Mouse (Mus musculus) heart, embryonic 15.5 days (tissue): ENCODE measurements around the gene Hoxc11. TPM values are rescaled to one million over a fixed set of nuclear protein-coding genes. Genes with fewer than 3 reads are reported as not detected.

ENCODE experiments used
- ATAC-seq: fragments of 200-750 bp; cut with Nextera tagmentation; replicated peaks from 2 replicates; pipeline ENCODE4 v1.8.0; 2017; ENCODE audit warnings: low read depth, moderate TSS enrichment; ENCODE audit not compliant: insufficient number of reproducible peaks, insufficient read depth, low FRiP score
- H3K27ac ChIP-seq: fragments of 300-500 bp; sonication (generic); 2 replicates; pipeline ENCODE4 v1.5.1; 2015; ENCODE audit warnings: mild to moderate bottlenecking, inconsistent platforms
- H3K27me3 ChIP-seq: fragments of 300-500 bp; sonication (generic); 2 replicates; pipeline ENCODE4 v1.6.1; 2015; ENCODE audit warnings: inconsistent platforms
- H3K36me3 ChIP-seq: fragments of 300-500 bp; sonication (generic); 2 replicates; pipeline ENCODE4 v1.6.1; 2015; ENCODE audit warnings: mild to moderate bottlenecking, inconsistent platforms
- H3K4me1 ChIP-seq: fragments of 300-500 bp; sonication (generic); replicated peaks from 2 replicates; pipeline ENCODE4 v1.6.1; 2015; ENCODE audit warnings: inconsistent platforms
- H3K4me2 ChIP-seq: fragments of 300-500 bp; sonication (generic); 2 replicates; pipeline ENCODE4 v1.6.1; 2015; ENCODE audit warnings: inconsistent platforms, mild to moderate bottlenecking, moderate library complexity
- H3K4me3 ChIP-seq: fragments of 300-500 bp; sonication (generic); 2 replicates; pipeline ENCODE4 v1.5.1; 2015; ENCODE audit warnings: mild to moderate bottlenecking, inconsistent platforms
- H3K9ac ChIP-seq: fragments of 300-500 bp; sonication (generic); 2 replicates; pipeline ENCODE4 v1.6.1; 2015; ENCODE audit warnings: mild to moderate bottlenecking, inconsistent platforms
- H3K9me3 ChIP-seq: fragments of 300-500 bp; sonication (generic); replicated peaks from 2 replicates; pipeline ENCODE4 v1.6.1; 2016; ENCODE audit warnings: inconsistent platforms
- WGBS: fragments of 180-500 bp; shearing (Covaris S2); methylation state at CpG from one replicate; pipeline ENCODE4 v1.1.7; 2015; ENCODE audit warnings: mixed read lengths; 5-methylcytosine and 5-hydroxymethylcytosine counted together
- polyA plus RNA-seq: library from polyadenylated mRNA; unstranded; fragments of >200 nt; fragmentation: Nextera tagmentation; extraction: Ambion mirVana; gene quantifications from 2 replicates; pipeline ENCODE4 v1.2.1, GENCODE M21; 2015

Gene Hoxc11
- polyA plus RNA-seq, 1 experiment from 2014 or later: not detected

DNA sequence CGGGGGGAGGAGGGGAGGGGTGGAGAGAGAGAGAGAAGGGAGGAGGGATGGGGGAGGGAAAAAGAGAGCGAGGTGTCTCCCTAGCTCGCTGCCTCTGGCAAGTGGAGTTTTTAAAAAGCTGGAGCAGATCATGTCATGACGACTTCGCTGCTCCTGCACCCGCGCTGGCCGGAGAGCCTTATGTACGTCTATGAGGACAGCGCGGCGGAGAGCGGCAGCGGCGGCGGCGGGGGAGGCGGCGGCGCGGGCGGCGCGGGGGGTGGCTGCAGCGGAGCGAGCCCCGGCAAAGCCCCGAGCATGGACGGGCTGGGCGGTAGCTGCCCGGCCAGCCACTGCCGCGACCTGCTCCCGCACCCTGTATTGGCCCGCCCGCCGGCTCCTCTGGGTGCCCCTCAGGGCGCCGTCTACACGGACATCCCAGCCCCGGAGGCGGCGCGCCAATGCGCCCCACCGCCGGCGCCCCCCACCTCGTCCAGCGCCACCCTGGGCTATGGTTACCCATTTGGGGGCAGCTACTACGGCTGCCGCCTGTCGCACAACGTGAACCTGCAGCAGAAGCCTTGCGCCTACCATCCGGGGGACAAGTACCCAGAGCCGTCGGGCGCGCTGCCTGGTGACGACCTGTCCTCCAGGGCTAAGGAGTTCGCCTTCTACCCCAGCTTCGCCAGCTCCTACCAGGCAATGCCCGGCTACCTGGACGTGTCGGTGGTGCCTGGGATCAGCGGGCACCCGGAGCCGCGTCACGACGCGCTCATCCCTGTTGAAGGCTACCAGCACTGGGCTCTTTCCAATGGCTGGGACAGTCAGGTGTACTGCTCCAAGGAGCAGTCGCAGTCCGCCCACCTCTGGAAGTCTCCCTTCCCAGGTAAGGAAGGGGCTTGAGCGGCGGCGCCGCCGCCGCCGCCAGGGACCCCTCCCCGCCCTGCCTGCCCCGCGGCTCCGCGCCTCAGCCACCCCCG is 32.9 kb upstream of the Hoxc11 start, which contains the start of gene Hoxc13:
Gene Hoxc13 (plus strand): TSS at position 51 of the 959 bp plus-strand sequence.
- peak; percentile 22; the same call in 1 of the 2 replicates for ATAC-seq
- Histone ChIP-seq H3K4me1 (peaks cover 15% of the 10 kb centered on the region), H3K9me3 (no peaks in the 10 kb centered on the region), H3K4me2 (peak within 1 kb of the TSS; percentile 47), H3K27me3 (peaks cover 99% of the 10 kb centered on the region), H3K4me3 (peak within 1 kb of the TSS; percentile 29), H3K9ac (no peak within 1 kb of the TSS), H3K27ac (no peak within 1 kb of the TSS), H3K36me3 (no peaks in the 10 kb centered on the region)
- WGBS: 2% methylated on average over 82 of the region's 88 CpGs

DNA sequence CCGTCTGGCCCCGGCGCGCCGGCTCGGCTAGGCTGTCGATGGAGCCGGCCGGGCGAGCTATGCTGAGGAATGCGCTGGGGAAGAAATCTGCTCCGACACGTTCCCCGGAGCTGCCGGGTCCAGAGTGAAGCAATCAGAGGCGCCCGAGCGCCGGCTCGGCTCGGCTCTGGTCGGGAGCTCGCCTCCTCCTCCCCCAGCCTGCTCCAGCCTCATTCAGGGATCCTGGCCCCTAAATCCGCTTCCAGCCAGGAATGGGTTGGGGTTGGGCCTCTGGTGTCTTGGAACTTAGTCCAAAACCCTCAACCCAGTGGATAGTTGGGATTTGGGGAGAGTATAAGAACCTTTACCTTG is 32.2 kb upstream of the Hoxc11 start:
- Histone ChIP-seq H3K4me1 (peaks cover 15% of the 10 kb centered on the region), H3K9me3 (no peaks in the 10 kb centered on the region), H3K27ac (no peak overlapping the region), H3K27me3 (peaks cover 99% of the 10 kb centered on the region), H3K36me3 (no peaks in the 10 kb centered on the region), H3K4me2 (no peak overlapping the region), H3K4me3 (peak overlapping the region; percentile 29; the same call in 1 of the 2 replicates), H3K9ac (no peak overlapping the region)
- 2% methylated on average over 24 of the region's 24 CpGs for WGBS
- ATAC-seq: 0 out of 2 replicates have a peak, but pooled peaks have one; percentile 31

DNA sequence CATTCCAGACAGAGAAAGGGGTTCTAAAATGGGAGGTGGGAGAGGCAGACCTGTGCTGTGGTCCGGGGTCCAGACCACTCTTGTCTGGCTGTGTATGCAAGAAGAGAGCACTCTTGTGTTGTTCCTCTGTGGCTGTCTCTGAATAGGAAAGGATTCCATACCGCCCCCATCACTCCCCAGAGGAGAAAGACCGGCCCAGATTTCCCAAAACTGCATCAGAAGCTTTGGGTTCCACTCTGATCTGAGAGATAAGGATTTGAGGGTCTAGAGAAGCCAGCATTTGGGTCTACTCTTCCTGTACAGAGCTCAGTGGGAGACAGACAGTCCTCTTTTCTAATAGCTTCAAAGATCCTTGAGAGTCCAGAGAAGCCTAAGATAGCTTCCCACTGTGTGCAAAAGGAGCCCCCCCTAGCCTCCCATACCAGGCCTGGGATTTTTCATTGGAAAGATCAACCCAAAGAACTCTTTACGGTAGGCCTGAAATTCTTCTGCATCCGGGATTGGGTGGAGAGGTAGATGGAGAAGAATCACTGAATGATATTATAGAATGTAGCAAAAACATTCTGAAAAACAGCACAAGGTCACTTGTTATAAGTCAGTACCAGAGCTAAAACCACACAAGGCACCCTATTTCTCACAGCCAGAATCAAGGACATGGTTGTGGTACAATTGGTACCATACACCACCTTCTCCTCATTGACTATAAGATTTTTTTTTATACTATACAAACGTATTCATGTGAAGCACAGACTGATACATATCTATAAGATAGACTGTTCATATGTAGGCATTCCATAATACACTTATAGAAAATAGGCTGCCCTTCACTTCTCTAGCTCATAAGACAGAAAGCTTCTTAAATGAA is 31.4 kb upstream of the Hoxc11 start:
- WGBS: 9% methylated on average over 6 of the region's 6 CpGs
- no peaks in the 10 kb centered on the region for H3K36me3 ChIP-seq
- H3K4me3 ChIP-seq: no peak overlapping the region
- no peaks in the 10 kb centered on the region for H3K9me3 ChIP-seq
- no peak for ATAC-seq
- H3K27me3 ChIP-seq: peaks cover 99% of the 10 kb centered on the region
- H3K9ac ChIP-seq: no peak overlapping the region
- H3K4me2 ChIP-seq: no peak overlapping the region
- H3K27ac ChIP-seq: no peak overlapping the region
- peaks cover 15% of the 10 kb centered on the region for H3K4me1 ChIP-seq

DNA sequence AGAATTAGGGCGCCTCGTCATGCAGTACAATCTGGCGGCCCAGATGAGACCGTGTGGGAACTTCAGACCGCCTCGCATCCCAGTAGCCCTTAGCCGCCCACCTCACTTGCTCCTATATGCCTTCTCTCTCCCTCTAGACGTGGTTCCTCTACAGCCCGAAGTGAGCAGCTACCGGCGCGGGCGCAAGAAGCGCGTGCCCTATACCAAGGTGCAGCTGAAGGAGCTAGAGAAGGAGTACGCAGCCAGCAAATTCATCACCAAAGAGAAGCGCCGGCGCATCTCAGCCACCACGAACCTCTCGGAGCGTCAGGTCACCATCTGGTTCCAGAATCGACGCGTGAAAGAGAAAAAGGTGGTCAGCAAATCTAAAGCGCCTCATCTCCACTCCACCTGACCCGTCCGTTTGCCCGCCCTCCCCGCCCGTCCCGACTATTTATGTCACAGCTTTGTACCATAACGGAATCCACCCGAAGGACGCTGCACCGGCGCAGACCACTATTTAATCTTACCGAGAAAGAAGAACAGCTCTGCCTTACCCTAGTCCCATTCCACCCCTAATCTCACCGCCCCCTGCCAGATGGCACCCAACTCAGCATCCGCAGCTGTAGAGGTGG is 27.1 kb upstream of the Hoxc11 start:
- Histone ChIP-seq H3K4me2 (no peak overlapping the region), H3K36me3 (no peaks in the 10 kb centered on the region), H3K4me3 (no peak overlapping the region), H3K4me1 (no peaks in the 10 kb centered on the region), H3K9ac (no peak overlapping the region), H3K27ac (no peak overlapping the region), H3K9me3 (no peaks in the 10 kb centered on the region), H3K27me3 (peaks cover 99% of the 10 kb centered on the region)
- no peak for ATAC-seq
- WGBS: 2% methylated on average over 40 of the region's 40 CpGs

DNA sequence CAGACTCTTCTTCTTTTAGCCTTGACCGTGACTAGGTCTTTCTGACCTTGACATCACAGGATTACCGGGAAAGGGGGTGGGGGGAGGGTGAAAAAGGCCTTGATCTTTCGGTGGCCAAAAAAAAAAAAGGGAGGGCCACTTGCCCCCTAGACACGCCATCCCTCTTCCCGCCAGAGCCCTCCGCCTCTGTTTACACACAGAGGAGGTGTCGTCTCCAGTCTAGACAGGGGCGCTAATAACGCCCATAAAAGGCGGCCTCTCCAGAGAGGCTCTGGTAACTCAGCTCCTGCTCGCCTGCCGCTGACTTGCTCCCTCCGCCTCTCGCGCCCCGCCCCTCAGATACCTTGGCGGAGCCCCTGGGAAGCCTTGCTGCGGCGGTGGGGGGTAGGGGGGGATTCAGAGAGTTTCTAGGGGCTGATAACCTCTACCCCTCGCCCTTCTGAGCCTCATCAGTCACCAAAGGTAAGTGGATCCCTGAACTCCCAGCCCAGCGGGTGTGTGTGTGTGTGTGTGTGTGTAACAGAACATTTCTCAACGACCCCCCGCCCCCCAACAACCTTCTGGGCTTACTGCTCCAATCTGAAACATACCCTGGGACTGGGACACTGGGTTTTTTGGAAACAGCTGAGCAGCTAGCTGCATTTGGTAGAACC is 22.4 kb upstream of the Hoxc11 start:
- no peak overlapping the region for H3K4me2 ChIP-seq
- H3K36me3 ChIP-seq: no peaks in the 10 kb centered on the region
- no peak overlapping the region for H3K4me3 ChIP-seq
- H3K27ac ChIP-seq: no peak overlapping the region
- H3K4me1 ChIP-seq: peaks cover 7% of the 10 kb centered on the region; the same call in 1 of the 2 replicates
- ATAC-seq: no peak
- 1% methylated on average over 23 of the region's 23 CpGs for WGBS
- no peaks in the 10 kb centered on the region for H3K9me3 ChIP-seq
- H3K27me3 ChIP-seq: peaks cover 100% of the 10 kb centered on the region
- no peak overlapping the region for H3K9ac ChIP-seq

DNA sequence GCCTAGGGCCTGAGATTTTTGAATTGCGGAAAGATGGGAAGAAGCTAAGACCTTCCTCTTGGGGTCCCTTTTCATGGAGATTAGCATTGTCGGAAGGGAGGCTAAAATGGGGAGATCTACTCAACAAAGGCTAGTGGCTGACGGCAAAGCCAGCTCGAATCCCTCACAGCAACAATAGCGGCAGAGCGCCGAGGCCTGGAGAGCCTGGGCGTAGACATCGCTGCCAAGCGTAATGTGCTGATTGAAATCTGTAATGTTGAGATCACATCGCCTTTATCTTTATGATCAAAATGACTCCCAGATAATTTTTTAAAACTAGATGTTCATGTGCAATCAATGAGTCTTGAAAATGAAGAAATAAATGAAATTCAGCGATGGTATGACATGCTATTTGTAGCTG is 19.8 kb upstream of the Hoxc11 start:
- peaks cover 100% of the 10 kb centered on the region for H3K27me3 ChIP-seq
- H3K4me1 ChIP-seq: peaks cover 10% of the 10 kb centered on the region; the same call in 1 of the 2 replicates
- no peak overlapping the region for H3K27ac ChIP-seq
- no peaks in the 10 kb centered on the region for H3K9me3 ChIP-seq
- H3K4me2 ChIP-seq: no peak overlapping the region
- no peak overlapping the region for H3K9ac ChIP-seq
- no peaks in the 10 kb centered on the region for H3K36me3 ChIP-seq
- no peak overlapping the region for H3K4me3 ChIP-seq
- no peak for ATAC-seq
- WGBS: 6% methylated on average over 12 of the region's 12 CpGs

DNA sequence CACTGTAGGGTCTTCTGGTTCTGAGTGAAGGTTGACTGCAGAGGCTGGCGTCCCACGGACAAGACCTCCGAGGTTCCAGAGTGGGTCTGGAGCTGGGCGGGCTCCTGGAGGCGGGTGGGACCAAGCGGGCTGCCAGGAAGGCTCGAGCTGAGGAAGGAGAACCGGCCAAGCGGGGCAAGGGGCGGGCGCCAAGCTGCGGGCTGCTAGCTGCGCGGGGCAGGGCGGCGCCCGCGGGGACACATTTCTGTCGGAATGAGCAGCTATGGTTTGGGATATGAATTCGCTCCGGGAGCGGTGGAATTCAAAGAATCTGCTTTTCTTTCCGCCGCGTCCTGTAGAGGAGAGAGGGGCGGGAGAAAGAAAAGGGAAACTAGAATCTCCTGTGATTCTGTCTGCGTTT is 19.3 kb upstream of the Hoxc11 start:
- peaks cover 100% of the 10 kb centered on the region for H3K27me3 ChIP-seq
- WGBS: under 1% methylated on average over 27 of the region's 27 CpGs
- ATAC-seq: no peak
- no peak overlapping the region for H3K27ac ChIP-seq
- peak overlapping the region; percentile 27; the same call in 1 of the 2 replicates for H3K4me2 ChIP-seq
- H3K9me3 ChIP-seq: no peaks in the 10 kb centered on the region
- H3K9ac ChIP-seq: no peak overlapping the region
- H3K4me1 ChIP-seq: peaks cover 10% of the 10 kb centered on the region; the same call in 1 of the 2 replicates
- 0 out of 2 replicates have a peak overlapping the region, but pooled peaks have one; percentile 12 for H3K4me3 ChIP-seq
- H3K36me3 ChIP-seq: no peaks in the 10 kb centered on the region

DNA sequence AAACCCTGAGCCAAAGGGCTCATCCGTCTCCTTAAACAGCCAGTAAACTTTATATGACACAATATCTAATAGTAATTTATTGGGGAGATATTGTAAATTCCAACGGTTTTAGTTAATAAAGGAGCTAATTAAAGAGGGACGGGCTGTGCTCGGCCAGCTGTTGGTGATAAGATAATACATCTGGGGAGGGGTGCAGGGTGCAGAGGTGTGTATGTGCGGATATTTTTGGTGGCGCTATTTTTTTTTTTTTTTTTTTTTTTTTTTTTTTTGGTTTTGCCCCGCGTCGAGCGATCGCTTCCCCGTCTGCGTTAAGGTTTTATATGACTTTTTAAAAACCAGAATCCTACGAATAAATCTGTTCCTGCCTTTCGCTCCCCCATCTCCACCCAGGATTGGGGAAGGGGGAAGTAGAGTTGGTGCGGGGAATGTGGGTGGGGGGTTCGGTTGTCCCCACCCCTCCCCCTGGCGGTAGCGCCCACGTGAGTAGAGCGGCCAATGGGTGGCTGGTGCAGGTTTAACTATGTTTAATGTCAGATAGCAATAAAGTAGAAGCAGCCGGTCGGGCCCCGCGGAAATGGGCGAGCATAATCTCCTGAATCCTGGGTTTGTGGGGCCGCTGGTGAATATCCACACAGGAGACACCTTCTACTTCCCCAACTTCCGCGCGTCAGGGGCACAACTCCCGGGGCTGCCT is 17.8 kb upstream of the Hoxc11 start, which contains the start of gene Hoxc12:
Gene Hoxc12 (plus strand): TSS at position 479 of the 694 bp plus-strand sequence.
- Histone ChIP-seq H3K9me3 (no peaks in the 10 kb centered on the region), H3K9ac (no peak within 1 kb of the TSS), H3K4me2 (no peak within 1 kb of the TSS), H3K27ac (no peak within 1 kb of the TSS), H3K4me3 (0 out of 2 replicates have a peak within 1 kb of the TSS, but pooled peaks have one; percentile 10), H3K36me3 (no peaks in the 10 kb centered on the region), H3K4me1 (peaks cover 10% of the 10 kb centered on the region; the same call in 1 of the 2 replicates), H3K27me3 (peaks cover 100% of the 10 kb centered on the region)
- 1% methylated on average over 31 of the region's 31 CpGs for WGBS
- no peak for ATAC-seq

DNA sequence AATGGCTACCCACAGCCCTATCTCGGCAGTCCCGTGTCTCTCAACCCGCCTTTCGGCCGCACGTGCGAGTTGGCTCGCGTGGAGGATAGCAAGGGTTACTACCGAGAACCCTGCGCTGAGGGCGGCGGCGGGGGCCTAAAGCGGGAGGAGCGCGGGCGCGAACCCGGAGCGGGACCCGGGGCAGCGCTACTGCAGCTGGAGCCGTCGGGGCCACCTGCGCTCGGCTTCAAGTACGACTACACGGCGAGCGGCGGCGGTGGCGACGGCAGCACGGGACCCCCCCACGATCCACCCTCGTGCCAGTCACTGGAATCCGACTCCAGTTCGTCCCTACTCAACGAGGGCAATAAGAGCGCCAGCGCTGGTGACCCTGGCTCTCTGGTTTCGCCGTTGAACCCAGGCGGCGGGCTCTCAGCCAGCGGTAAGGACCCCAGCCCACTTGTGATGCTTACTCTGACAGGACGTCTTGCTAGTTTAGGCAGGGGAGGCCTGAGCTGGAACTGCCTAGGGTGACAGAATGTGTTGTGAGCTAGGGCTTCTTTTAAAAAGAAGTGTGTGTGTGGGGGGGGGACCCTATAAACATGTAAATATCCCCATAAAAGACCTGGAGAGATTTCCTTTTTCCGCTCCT is 17.1 kb upstream of the Hoxc11 start:
- no peaks in the 10 kb centered on the region for H3K36me3 ChIP-seq
- H3K27ac ChIP-seq: no peak overlapping the region
- WGBS: 2% methylated on average over 50 of the region's 50 CpGs
- no peaks in the 10 kb centered on the region for H3K9me3 ChIP-seq
- H3K9ac ChIP-seq: no peak overlapping the region
- H3K4me1 ChIP-seq: peaks cover 10% of the 10 kb centered on the region; the same call in 1 of the 2 replicates
- ATAC-seq: no peak
- H3K27me3 ChIP-seq: peaks cover 100% of the 10 kb centered on the region
- 0 out of 2 replicates have a peak overlapping the region, but pooled peaks have one; percentile 10 for H3K4me3 ChIP-seq
- no peak overlapping the region for H3K4me2 ChIP-seq
